Mouse (Mus musculus) forebrain, embryonic 14.5 days (tissue): ENCODE measurements around the gene Gm12184. TPM values are rescaled to one million over a fixed set of nuclear protein-coding genes. Genes with fewer than 3 reads are reported as not detected.
A peak's percentile ranks its signal among the peaks of the same experiment; 100 is the strongest.
"Not testable (repeated sequence)": the region's sequence is repeated elsewhere in the genome, so short reads cannot be mapped to it uniquely, and the experiment has no call there.

ENCODE experiments used
- ATAC-seq: fragments of 200-750 bp; cut with Nextera tagmentation; 2 replicates; pipeline ENCODE4 v1.8.0; 2017; ENCODE audit warnings: mild to moderate bottlenecking, moderate library complexity
- DNase-seq: peaks from one replicate; pipeline ENCODE4 v3.0.0-alpha.2; 2015; ENCODE audit warnings: low spot score
- H3K27ac ChIP-seq: fragments of 300-500 bp; sonication (generic); 2 replicates; pipeline ENCODE4 v1.5.1; 2014; ENCODE audit warnings: low read depth, mild to moderate bottlenecking, control low read depth, low read length, moderate library complexity
- H3K27me3 ChIP-seq: fragments of 300-500 bp; sonication (generic); replicated peaks from 2 replicates; pipeline ENCODE4 v1.6.1; 2014; ENCODE audit warnings: low read length, control low read depth, mixed read lengths; ENCODE audit not compliant: control insufficient read depth, insufficient read depth
- H3K36me3 ChIP-seq: fragments of 300-500 bp; sonication (generic); 2 replicates; pipeline ENCODE4 v1.6.1; 2014; ENCODE audit warnings: low read length, control low read depth; ENCODE audit not compliant: control insufficient read depth, insufficient read depth
- H3K4me1 ChIP-seq: fragments of 300-500 bp; sonication (generic); 2 replicates; pipeline ENCODE4 v1.6.1; 2014; ENCODE audit warnings: antibody characterized with exemption, low read length, control low read depth; ENCODE audit not compliant: control insufficient read depth, insufficient read depth
- H3K4me2 ChIP-seq: fragments of 300-500 bp; sonication (generic); 2 replicates; pipeline ENCODE4 v1.6.1; 2014; ENCODE audit warnings: mild to moderate bottlenecking, control low read depth, low read length
- H3K4me3 ChIP-seq: fragments of 300-500 bp; sonication (generic); 2 replicates; pipeline ENCODE4 v1.5.1; 2014; ENCODE audit warnings: low read depth, low read length, control low read depth
- H3K9ac ChIP-seq: fragments of 300-500 bp; sonication (generic); 2 replicates; pipeline ENCODE4 v1.6.1; 2014; ENCODE audit warnings: mild to moderate bottlenecking, low read length, control low read depth, moderate library complexity
- H3K9me3 ChIP-seq: fragments of 300-500 bp; sonication (generic); replicated peaks from 2 replicates; pipeline ENCODE4 v1.6.1; 2016; ENCODE audit warnings: low read length, control low read depth, mixed read lengths; ENCODE audit not compliant: control insufficient read depth
- WGBS: fragments of 180-500 bp; shearing (Covaris S2); extraction: QIAGEN DNeasy Blood & Tissue Kit; methylation state at CpG from one replicate; pipeline ENCODE4 v1.1.7; 2014; 5-methylcytosine and 5-hydroxymethylcytosine counted together
- polyA plus RNA-seq: library from polyadenylated mRNA; unstranded; fragments of >200 nt; fragmentation: Nextera tagmentation; extraction: Ambion mirVana; gene quantifications from 2 replicates; pipeline ENCODE4 v1.2.1, GENCODE M21; 2014

Gene Gm12184
- polyA plus RNA-seq, 1 experiment from 2014 or later: 3.5 TPM

DNA sequence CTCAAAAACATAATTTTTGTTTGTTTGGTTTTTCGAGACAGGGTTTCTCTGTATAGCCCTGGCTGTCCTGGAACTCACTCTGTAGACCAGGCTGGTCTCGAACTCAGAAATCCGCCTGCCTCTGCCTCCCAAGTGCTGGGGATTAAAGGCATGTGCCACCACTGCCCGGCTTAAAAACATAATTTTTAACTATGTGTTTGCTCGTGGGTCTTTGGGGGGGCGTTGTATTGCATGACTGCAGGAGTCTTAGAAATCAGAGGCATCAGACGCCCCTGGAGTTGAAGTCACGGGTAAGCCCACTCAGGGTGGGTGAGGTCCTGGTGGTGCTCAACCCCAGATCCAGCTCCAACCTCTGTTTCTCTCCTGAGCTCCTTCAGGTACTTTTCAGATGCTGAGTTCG is 34.6 kb downstream of the Gm12184 start:
- WGBS: 85% methylated on average over 9 of the region's 9 CpGs
- H3K4me2 ChIP-seq: not testable (repeated sequence)

DNA sequence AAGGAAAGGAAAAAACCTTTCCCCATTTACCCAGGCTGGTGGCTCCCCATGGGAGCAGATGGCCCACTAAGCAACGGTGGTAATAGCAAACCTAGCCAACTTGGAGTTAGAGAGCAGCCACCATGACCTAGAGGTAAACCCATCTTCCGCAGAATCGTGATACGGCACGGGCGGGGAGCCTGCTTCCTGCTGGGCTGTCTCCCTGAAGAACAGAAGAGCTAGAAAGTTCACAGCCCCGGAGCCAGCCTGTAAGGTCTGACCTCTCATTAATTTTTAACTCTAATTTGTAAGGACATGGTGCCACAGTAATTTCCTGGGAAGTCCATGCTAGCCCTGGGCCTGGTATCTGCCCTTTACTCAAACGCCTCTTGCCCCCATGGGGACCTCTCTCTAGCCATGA is 35.5 kb downstream of the Gm12184 start:
- WGBS: 78% methylated on average over 8 of the region's 8 CpGs
- H3K27ac ChIP-seq: no peak overlapping the region
- H3K4me1 ChIP-seq: peaks cover 3% of the 10 kb centered on the region; the same call in 1 of the 2 replicates
- no peaks in the 10 kb centered on the region for H3K9me3 ChIP-seq
- H3K4me3 ChIP-seq: no peak overlapping the region
- H3K27me3 ChIP-seq: no peaks in the 10 kb centered on the region
- H3K36me3 ChIP-seq: no peaks in the 10 kb centered on the region
- H3K4me2 ChIP-seq: no peak overlapping the region
- DNase-seq (no peak), ATAC-seq (no peak)
- H3K9ac ChIP-seq: no peak overlapping the region

More for the DNA sequence above, 34.6 kb downstream of the Gm12184 start:
- not testable (repeated sequence) for H3K9ac ChIP-seq, DNase-seq, H3K4me3 ChIP-seq, ATAC-seq, H3K27ac ChIP-seq, H3K36me3 ChIP-seq, H3K4me1 ChIP-seq, H3K9me3 ChIP-seq, H3K27me3 ChIP-seq

DNA sequence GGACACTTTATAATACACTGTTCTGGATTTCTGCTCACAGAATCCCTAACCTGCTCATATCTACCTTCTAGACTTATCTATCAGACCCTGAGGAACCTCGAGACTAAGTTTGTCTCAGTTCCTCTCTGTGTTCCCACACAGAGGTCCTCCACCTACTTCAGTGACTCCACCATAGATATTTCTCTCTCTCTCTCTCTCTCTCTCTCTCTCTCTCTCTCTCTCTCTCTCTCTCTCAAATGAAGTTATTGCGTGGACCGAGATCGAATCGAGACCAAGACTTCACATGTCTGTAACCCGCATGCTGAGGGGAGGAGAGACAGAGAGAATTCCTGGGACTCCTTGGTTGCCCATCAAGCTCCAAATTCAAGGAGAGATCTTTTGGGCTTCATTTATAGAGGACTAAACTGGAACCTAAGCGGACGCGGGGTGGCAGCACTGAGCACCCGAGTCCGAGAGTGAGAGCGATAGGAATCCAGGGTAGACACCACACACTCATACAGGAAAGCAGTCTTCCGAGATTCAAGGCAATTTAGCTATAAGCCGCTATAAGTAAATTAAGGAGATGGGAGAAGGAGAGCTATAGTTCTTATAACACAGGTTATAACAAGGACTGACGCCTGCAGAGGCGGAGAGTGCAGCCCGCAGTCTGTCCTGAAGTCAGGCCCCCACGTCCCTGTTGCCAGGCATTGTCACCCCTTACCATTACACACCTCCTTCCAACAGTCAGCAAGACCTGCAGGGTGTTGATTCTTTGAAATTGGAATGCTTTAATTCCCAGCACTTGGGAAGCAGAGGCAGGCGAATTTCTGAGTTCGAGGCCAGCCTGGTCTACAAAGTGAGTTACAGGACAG is 36.3 kb downstream of the Gm12184 start:
- peaks cover 3% of the 10 kb centered on the region; the same call in 1 of the 2 replicates for H3K4me1 ChIP-seq
- H3K36me3 ChIP-seq: no peaks in the 10 kb centered on the region
- H3K9ac ChIP-seq: peak overlapping the region; percentile 35; the same call in 1 of the 2 replicates
- H3K4me2 ChIP-seq: peak overlapping the region; percentile 38; the same call in 1 of the 2 replicates
- ATAC-seq: peak; percentile 64; the same call in 1 of the 2 replicates
- H3K4me3 ChIP-seq: 0 out of 2 replicates have a peak overlapping the region, but pooled peaks have one; percentile 7
- no peaks in the 10 kb centered on the region for H3K27me3 ChIP-seq
- 15% methylated on average over 20 of the region's 20 CpGs for WGBS
- no peaks in the 10 kb centered on the region for H3K9me3 ChIP-seq
- peak; percentile 88 for DNase-seq
- H3K27ac ChIP-seq: no peak overlapping the region

DNA sequence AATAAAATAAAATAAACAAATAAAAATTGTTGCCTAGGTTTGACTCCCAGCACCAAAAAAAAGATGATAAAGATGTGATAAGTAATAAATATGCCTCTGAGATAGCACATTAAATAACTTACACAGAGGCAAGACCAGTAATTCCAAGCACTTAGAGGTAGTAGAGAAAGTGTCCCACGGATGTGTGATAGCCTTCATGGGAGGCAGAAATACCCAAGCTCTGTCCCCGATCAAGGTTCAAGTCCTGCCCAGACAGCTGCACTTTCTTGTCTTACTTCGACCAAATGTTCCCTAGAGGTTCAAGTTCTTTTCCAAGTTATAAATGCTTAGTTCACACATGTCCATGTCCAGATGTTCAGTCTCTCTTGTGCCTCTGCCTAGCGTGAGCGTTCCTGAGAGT is 37.2 kb downstream of the Gm12184 start:
- H3K4me3 ChIP-seq: no peak overlapping the region
- DNase-seq (no peak), ATAC-seq (no peak)
- 90% methylated on average over 5 of the region's 5 CpGs for WGBS
- H3K9ac ChIP-seq: no peak overlapping the region
- H3K27me3 ChIP-seq: no peaks in the 10 kb centered on the region
- peaks cover 3% of the 10 kb centered on the region; the same call in 1 of the 2 replicates for H3K4me1 ChIP-seq
- no peak overlapping the region for H3K27ac ChIP-seq
- peak overlapping the region; percentile 53; the same call in 1 of the 2 replicates for H3K4me2 ChIP-seq
- H3K36me3 ChIP-seq: no peaks in the 10 kb centered on the region
- no peaks in the 10 kb centered on the region for H3K9me3 ChIP-seq

DNA sequence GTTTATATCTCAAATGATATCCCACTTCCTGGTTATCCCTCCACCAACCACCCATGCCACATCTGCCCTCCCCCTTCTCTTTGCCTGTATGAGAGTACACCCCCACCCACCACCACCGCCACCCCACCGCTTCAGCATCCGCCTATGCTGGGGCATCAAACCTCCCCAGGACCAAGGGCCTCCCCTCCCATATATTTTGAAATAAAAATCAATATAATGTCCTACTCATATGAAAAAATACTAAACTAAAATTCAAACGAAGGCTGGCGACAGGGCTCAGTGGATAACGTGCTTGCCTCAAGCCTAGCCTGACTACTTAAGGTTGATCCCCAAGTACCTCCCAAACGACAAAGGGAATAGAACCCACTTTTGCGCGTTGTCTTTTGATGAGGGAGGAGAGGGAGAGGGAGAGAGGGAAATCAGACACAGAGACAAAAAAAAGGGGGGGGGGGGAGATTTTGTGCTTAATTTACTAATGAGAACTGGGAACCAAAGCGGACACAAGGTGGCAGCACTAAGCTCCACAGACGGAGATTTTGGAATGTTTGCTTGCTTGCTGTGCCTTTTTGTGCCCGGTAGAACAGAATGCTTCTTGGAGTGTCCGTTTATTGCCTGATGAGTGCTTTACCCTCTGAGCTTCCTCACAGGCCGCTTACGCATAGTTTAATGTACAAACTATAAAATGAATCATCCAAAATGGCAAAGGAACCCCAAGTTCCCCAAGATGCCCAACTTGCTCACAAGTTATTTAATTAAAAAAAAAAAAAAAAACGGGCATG is 38.0 kb downstream of the Gm12184 start:
- DNase-seq (peak; percentile 94), ATAC-seq (peak; percentile 79)
- H3K4me3 ChIP-seq: peak overlapping the region; percentile 37
- no peaks in the 10 kb centered on the region for H3K36me3 ChIP-seq
- no peaks in the 10 kb centered on the region for H3K27me3 ChIP-seq
- WGBS: 11% methylated on average over 16 of the region's 16 CpGs
- H3K27ac ChIP-seq: no peak overlapping the region
- peaks cover 3% of the 10 kb centered on the region; the same call in 1 of the 2 replicates for H3K4me1 ChIP-seq
- no peaks in the 10 kb centered on the region for H3K9me3 ChIP-seq
- H3K4me2 ChIP-seq: peak overlapping the region; percentile 53
- H3K9ac ChIP-seq: peak overlapping the region; percentile 58

DNA sequence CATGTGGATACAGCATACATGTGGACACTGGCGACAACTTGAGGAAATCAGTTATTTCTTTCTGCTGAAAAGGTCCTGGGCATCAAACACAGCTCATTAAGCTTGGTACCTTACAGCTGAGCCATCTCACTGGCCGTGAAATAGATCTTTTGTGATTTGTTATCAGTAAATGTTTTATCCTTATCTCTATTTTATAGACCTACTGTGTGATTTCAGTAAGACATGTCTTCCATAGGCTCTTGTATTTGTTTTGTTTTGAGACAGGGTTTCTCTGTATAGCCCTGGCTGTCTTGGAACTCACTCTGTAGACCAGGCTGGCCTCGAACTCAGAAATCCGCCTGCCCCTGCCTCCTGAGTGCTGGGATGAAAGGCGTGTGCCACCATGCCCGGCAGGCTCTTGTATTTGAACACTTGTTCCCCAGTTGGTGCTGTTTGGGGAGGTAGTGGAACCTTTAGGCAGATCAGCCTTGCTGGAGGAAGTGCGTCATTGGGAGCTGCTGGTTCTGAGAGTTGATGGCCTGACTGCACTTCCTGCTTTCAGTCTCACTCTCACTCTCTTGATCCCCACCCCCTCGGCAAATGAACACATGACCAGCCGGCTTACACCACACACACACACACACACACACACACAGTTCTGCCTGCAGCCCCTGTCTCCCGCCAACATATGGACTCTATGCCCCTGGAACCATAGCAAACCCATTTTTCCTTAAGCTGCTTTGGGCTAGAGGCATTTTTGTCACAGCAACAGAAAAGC is 38.8 kb downstream of the Gm12184 start:
- ATAC-seq: peak; percentile 63

DNA sequence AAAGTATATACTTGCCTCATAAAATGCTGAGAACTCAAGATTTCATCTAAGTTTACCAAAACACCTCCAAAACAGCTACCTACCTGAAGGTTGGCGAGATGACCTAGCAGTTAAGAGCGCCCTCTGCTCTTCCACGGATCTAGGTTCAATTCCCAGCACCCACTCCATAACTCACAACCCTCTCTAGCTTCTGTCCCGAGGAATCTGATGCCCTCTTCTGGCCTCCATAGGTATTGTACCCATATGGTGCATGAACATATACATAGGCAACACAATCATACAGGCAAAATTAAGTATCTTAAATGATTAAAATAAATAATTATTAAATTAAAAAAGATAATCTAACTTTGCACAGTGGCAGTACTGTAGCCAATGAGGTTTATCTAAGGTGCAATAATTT is 44.2 kb downstream of the Gm12184 start:
- ATAC-seq: no peak
- WGBS: 89% methylated on average over 4 of the region's 4 CpGs
- Histone ChIP-seq H3K4me1 (no peaks in the 10 kb centered on the region), H3K27me3 (no peaks in the 10 kb centered on the region), H3K36me3 (no peaks in the 10 kb centered on the region), H3K27ac (no peak overlapping the region), H3K4me2 (no peak overlapping the region), H3K4me3 (no peak overlapping the region), H3K9me3 (no peaks in the 10 kb centered on the region), H3K9ac (no peak overlapping the region)
- DNase-seq: no peak

More for the DNA sequence above, 38.8 kb downstream of the Gm12184 start:
- Histone ChIP-seq H3K27me3 (no peaks in the 10 kb centered on the region), H3K36me3 (no peaks in the 10 kb centered on the region), H3K27ac (no peak overlapping the region), H3K9ac (peak overlapping the region; percentile 58), H3K9me3 (no peaks in the 10 kb centered on the region), H3K4me3 (peak overlapping the region; percentile 37), H3K4me2 (peak overlapping the region; percentile 53), H3K4me1 (peaks cover 3% of the 10 kb centered on the region; the same call in 1 of the 2 replicates)
- DNase-seq: peak; percentile 56
- WGBS: 50% methylated on average over 10 of the region's 10 CpGs

DNA sequence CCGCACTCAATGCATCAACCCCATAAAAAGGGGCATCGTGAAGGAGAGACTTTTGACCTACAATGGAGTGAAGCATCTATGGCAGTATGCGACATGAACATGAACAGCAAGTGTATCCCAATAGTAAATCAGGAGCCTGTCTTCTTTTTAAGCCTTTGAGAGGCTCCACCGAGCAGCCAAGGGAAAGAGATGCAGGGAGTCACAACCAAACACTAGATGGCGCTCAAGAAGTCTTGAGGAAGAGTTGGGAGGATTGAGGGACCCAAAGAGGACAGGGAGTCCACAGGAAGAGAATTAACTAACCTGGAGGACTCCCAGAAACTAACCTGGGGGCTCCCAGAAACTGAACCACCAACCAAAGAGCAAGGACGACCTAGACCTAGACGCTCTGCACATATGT is 47.0 kb downstream of the Gm12184 start:
- no peaks in the 10 kb centered on the region for H3K9me3 ChIP-seq
- DNase-seq (peak; percentile 51), ATAC-seq (no peak)
- no peaks in the 10 kb centered on the region for H3K4me1 ChIP-seq
- no peak overlapping the region for H3K9ac ChIP-seq
- H3K4me3 ChIP-seq: no peak overlapping the region
- H3K36me3 ChIP-seq: no peaks in the 10 kb centered on the region
- WGBS: 35% methylated on average over 7 of the region's 7 CpGs
- no peak overlapping the region for H3K4me2 ChIP-seq
- H3K27me3 ChIP-seq: no peaks in the 10 kb centered on the region
- no peak overlapping the region for H3K27ac ChIP-seq
